Mouse (Mus musculus) lung, postnatal 25 days (tissue): ENCODE data around the gene Dlgap1.

ENCODE experiments used
- DNase-seq: peaks from one replicate; pipeline ENCODE4 v3.0.0; 2022; ENCODE audit warnings: low spot score

Gene Dlgap1

DNA sequence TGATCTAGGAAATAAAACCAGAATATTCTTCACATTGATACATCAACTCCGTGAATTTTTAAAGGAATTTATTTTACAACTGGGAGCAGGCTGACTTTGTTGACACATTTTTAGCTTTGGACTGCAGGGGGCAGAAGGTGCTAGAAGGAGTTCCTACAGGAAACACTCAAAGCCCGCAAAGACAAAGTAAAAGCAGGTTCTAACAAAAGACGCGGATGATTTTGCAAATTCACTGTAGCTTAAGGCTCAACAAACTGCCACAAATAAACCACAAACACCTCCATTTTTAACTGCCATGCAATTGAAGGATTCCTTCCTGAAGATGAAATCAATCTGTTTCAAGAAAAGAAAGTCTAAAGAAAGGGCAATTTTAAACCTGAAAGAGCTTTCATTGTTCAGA lies 878.2 kb downstream of the Dlgap1 start:
- DNase-seq, result peak; percentile 81

DNA sequence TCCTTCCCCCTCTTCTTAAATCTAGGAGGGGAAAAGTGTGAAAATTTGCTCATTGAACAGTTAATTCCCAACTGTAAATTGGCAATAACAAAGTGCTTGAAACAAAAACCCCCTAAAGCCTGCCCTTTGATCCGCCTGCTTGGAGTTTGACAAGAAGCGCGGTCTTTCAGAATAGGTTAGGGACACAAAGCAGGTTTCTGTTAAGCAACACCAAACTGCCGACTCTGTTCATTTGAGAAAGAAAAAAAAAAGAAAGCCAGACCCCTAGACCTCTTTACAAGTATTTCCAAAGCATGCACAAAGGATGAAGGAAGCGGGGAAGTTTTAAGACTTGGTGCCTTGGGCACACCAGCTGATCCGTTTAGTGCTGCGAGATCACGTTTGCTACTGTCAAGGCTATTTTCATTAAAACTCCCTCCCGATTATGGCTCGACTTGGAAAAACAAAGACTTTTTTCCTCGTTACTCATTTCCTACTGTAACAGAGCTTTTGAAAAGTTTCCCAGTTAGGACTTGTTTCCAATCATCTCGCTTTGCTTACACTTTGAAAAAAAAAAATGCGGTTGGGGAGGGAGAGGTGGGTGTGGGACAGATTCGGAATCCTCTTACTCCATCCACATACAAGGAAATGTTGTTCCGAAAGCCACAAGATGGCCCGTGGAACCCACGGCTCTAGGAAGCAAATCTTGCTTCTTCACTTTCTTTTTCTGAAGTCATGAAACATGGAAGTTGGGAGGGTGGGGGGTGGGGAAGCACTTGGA lies 879.1 kb downstream of the Dlgap1 start:
- DNase-seq, result no peak

DNA sequence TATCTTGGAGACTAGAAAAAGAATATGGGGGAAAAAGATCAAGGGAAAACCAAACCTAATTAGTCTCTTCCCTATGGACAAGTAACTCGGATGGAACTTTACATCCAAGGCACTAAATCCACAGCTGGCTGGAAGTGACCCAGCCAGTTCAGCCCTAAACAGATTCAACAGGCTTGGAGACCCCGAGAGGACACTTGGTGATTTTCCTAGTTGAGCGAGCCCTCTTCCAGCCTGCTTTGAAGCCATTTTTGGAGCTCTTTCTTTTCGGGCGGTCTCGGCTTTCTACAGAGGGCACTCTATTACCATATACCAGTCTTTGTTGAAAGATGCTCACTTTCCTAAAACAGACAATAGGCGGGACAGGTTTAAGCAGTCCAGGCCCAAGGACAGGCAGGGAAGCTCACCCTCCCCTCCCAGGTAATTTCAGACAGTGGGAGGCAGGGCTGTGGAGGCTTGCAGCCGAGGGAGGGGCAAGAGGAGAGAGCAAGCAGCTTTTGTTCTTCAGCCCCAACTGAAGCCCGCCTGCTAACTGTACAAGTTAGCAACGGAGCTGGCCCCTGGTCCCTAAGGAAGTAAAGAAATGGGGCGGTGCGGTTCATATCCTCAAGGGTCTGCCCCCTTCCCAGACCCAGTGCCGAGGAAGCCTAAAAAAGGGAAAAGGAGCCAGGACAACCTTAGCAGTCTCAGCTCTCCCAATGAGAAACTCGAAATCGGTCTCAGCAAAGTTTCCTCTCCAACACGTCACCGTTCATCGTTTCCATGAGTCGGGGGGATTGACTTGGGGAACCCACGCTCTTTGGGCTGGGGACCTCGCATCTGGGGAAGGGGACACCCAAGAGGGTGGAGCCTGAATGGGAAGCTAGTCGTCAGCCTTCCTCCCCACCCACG lies 879.9 kb downstream of the Dlgap1 start:
- peak; percentile 37 for DNase-seq

DNA sequence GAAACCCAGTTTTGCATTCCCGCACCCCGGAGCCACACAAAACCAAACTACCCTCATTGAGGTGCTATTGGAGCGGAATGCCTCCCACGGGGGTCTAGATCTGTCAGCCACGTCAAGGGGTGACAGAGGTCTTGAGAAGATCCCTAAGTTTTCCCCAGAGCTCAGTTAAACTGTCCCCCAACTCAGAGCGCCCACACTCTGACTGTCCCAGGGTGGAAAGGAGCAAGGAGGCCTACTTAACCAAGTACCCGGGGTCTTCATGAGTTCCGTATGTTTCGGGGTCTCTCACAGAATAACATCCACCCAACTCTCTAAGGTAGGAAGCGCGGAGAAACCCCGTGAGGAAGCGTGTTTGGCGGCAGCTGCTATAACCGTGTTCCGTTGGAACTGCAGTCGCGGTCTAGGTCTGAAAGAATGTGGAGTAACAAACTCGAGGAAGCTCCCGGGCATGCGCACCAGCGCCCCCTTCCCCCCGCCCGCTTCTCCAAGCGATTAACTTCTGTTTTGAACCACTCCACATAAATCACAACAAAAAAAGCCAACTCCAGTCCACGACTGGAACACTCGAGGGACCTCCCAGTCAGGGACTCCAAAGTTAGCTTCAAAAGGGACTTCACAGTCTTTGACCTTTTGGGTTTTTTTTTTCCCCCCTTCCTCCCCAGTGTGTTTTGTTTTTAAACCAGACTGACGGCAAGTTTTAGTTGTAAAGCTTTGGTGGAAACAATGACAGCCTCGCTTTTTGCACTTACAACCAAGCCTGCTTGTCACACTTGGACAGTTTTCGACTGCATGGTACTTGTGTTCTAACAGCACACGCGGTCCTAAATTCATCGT lies 880.7 kb downstream of the Dlgap1 start:
- peak; percentile 91 for DNase-seq

DNA sequence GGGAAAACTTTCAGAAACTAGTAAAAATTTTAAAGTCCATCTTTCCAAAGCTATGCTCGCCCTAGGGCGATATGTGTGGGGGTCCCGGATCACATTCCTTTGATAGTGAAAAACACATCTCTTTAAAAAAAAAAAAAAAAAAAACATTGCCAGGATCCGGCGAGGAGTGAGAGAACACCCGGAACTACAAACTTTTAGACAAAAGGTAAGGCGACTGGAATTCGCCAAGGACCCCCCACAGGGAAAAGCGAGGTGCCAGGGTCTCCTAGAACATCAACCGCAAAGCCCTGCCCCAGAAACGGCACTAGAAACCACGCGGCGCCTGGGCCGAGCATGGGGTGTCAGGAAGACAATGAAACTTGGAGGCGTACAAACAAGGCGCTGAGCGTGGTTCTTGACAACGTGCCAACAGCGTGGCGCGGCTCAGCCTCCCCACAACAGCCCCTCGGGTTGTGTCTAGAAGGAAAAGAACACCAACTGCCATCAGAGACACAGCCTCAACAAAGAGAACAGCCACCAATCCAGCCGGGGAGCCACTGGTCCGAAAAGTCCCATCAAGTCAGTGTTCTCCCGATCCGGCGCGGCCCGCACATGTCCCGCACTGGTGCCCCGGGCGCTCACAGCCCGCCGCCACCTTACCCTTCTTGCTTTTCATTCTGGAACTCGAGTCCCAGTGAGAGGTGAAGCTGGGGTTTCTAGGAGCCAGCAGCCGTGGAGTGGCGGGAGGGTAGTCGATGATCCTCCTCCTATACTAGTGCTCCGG lies 881.5 kb downstream of the Dlgap1 start:
- peak; percentile 57 for DNase-seq

DNA sequence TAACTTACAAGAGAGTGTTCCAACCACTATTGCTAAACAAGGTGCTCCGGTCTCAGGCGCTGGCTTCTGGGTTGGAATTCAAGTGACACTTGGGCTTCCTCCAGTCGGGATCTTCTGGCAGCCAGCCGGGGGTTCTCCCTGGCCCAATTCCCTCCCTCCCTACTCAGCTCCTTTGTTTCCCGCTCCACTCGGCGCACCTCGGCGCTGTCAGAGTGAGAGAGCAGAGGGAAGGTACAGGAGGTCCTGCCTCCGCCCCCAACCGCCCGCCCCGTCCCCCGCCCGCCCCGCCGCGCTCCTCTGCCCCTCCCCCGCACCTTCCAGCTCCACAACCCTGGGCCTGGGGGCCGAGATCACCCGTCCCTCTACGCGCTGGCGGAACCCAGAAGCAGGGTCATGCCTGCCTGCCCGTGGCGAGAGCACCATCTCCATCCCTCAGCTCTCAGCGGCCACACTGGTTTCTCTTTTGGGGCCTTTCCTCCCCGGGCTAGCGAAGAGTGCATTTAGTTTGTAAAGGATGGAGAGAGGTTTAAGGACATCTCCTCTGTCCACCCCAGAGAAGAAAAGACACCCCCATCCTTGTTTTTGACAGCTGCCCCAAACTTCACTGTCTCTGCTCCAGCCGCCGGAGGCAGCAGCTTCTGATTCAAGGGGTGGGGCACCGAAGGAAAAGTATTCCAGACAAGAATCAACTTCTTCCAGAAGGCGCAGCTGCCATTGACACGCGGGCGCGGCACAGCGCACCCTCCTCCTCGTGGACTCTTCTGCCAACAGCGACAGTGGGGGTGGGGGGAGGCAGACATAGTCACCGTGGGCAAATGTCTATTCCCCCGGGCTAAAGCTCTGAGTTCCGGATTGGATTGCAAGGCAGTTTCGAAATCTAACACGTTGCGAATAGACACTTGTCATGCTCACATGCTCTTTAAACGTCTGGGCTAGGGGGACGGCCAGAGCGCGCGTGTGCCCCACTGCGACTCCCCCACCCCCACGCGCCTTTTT lies 882.4 kb downstream of the Dlgap1 start:
- DNase-seq, result peak; percentile 91

DNA sequence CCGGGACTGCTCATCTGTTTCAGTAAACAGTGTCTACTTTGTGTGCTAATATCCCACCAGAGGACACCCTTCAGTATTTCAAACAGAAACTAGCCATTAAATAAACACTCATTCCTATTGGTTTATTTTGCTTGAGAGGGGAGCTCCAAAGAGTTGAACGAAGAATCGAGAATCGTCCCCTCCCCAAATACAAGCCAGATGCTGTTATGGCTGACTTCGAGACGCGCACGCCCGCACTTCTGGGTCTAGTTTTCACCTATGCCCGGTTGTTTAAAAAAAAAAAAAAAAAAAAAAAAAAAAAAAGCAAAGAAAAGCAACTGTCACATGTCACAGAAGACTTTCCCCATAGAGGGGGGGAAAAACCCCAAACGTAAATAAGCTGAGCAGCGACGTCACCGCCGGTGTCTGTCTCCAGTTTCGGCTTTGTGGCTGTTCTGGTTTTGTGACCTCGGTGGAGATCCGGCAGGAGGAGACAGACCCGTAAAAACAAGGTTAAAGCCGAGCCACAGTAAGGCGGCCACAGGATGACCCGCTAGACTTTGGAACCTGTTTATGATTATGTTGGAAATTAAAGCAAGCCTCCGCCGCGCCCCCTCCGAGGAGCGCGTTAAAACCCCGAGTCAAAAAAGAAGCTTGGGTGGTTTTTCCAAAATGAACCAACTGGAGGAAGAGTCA lies 883.3 kb downstream of the Dlgap1 start:
- peak; percentile 80 for DNase-seq

DNA sequence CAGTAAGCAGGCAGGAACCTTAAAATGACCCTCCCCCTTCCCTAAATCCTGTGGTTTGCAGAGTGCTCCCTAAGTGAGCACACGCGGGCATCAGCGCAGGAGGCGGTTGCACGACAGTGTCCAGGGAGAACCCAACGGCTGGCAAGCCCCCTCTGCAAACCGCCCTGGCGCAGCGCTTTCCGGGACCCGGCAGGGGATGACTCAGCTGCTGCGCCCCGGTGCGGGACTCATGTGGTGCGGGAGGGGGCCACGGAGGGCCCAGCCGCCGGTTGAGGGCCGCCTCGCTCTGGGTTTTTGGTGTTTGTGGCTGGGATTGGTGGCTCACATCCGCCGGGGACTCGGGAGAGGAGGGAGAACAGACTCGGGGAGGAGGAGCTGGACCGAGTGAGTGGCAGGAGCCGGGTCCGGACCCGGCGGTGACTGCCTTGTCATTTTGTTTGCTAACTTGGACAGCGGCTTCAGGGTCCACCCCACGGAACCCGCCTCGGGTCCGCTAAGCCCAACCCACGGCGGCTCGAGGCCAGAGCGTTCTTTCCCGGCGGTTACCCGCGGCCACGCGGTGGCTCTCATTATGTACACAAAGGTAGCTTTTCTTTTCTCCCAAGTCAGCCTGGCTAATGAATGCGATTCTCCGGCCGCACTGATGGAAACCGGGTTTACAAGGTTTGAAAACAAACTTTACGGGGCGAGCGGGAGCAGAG lies 884.0 kb downstream of the Dlgap1 start:
- peak; percentile 90 for DNase-seq

DNA sequence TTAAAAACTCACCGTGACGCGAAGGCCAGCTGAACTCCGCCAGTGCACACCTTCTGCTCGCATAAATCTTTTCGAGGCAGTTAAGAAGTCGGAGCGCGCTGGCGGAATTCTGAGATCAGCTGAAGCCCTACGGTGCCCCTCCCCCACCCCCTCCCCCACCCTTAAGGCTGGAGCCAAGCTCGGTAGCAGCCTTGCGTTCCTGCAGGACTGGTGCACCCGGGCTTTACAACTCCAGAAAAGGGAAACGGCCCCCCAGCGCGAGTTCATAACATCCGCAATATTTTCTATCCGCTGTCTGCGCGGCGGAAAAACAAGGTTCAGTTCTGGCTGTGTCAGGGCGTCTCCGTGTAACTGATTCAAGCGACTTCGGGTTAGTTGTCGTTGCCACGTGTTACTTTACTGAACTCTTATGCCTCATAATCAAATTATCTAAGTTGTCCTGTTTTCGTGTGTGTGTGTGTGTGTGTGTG lies 884.6 kb downstream of the Dlgap1 start, which contains the start of gene Tgif1:
Gene Tgif1, minus strand, starts transcription at position 111 of the 470 bp plus-strand sequence.
- DNase-seq, result peak; percentile 55

DNA sequence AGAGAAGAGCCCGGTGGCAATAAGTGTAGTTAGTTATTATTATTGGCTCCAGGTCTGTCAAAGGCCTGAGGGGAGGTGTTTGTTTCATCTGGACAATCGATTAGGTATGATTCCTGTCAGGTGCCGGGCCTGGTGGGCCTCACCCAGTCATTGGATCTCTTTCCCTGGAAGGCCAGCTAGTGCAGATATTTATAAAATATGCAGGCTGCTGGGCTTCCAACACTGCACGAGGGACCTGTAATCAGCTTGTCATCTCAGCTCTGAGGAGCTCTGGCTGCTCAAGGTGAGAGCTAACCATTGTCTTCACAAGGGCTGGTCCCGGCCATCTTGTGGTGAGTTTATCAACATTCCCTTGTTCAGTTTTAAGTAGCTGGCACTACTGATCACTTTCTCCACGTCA lies 885.1 kb downstream of the Dlgap1 start:
- DNase-seq, result no peak

DNA sequence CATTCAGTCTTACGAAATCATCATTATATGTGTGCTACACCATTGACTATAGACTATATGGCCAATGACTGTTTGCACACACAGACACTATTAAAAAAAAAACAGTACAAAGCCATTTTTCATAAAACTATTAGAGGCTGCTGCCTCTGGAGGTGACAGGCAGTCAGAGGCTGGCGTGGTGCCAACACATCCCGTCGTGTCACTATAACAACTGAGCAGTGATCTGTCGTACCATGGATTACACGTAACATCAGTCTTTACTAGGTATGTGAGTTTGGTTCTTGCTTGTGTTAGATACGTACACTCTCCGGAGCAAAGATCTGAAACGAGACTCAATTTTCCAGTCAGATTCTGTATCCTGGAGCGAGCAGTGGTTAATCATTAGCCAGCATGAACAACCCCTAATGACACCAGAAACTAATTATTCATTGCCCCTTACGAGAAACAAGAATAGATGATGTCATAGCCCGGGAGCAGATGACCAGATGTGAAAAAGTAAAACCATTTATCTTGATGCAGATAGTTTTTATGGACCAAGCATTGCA lies 888.1 kb downstream of the Dlgap1 start:
- no peak for DNase-seq

DNA sequence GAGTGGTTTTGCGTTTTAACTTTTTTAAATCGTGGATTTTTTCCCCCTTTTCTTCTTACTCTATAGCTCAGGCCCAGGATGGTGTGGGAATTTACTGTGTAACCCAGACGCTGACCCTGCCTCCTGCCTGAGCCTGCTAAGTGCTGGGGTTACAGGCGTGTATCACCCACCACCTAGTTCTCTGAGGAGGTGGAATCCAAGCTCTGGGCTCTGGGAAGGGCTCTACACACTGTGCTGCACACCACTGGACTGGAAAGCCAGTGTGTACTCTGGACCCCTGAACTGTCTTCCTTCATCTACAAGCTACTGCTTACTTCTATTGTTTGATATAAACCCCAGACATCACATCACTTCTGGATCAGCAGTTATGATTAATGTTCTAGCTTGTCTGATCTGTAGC lies 889.9 kb downstream of the Dlgap1 start:
- no peak for DNase-seq

DNA sequence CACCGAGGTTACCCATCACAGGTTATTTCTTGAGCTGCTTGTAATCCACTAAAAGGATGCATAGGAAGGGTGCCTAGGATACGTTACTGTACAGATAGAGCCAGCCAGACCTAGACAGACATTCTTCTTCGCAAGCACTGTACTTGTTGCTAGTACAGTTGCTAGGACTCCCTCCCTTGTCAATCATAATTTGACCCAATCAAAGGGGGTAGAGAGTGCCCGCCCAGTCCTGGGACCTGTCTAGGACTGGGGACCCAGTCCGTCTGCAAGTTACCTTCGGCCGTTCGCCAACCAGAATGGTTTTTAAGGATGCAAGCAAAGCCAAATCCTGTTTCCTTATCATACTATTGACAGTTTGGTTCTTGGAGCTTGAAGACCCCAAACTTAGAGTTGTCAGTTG lies 895.2 kb downstream of the Dlgap1 start:
- DNase-seq, result no peak

DNA sequence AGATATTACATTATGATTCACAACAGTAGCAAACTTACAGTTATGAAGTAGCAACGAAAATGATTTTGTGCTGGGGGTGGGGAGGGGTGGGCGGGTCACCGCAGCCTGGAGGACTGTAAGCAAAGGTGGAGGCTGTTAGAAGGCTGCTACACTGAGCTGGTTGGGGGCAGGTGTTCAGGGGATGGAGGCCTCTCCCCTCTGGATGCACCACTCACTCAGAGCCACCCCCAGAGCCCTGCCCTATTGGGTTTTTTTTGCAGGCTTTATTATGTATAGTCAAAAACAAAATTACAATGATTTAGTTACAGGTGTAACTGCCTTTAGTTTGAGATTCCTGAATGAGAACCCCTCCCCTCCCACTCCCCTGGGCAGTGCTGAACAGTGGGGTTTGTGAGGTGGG lies 895.8 kb downstream of the Dlgap1 start:
- no peak for DNase-seq

DNA sequence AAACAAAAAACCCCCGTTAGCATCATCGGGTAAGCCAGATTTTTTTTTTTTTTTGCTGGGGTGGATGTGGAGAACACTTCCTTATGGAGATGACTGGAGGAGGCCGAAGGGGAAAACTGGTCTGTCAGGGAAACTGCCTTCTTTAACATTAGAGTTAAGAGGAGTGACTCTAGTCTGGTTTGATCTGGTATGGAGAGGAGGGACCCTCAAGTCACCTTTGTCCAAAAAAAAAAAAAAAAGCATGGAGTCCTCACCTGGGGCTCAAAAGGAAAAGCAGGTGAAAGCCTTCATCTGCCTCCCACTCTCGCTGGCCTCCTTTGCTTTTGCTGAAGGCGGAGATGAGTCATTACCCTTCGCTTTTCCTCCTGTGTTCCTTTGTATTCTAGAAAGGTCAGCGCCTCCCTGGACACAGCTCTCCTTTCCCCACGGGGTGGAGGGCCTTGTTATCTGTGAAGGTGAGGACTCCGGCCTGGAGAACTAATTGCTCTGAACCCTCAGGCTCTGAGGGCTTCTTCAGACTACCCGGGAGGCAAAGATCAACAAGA lies 896.3 kb downstream of the Dlgap1 start:
- no peak for DNase-seq

DNA sequence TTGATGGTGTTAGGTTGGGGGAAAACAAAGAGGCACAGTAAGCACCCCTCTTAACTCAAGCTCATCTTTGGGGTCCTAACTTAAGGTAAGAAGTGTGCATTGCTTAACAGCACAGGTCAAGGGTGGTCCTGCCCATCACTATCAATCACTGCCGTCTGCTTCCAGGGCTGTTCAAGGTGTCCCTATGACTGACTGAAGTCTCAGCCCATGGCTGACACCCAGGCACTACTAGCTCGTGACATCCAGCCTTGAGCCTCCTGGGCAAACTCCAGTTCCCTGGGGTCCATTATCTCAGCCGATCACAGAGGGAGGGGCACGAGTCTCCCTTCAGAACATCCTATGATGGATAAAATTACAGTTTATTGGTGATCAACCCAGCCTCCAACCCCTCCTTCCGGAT lies 897.2 kb downstream of the Dlgap1 start:
- DNase-seq, result no peak

DNA sequence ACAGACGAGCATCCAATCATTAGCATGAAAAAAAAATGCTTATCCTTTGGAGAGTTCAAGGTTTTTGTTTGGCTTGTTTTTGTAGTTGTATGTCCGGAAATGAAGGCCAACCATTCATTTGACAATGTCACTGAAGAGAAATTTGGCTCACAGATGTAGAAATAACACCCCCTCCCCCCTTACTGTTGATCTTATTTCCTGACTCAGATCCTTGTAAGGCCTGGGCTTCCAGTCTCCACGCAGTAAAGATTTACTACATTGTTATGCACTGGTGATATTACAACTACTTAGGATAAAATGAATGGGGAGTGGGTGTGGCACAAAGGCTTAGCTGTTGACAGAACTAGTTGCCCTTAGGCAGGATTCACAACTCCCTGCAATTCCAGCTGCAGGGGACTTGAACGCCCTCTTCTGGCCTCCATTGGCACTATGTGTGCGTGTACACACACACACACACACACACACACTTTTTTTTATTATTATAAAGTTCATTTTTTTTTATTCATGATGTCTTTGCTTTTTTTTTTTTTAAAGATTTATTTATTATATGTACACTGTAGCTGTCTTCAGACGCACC lies 897.8 kb downstream of the Dlgap1 start:
- DNase-seq, result no peak
